7 mouse cellular contexts compared by ENCODE assay signal in the genomic region with DNA sequence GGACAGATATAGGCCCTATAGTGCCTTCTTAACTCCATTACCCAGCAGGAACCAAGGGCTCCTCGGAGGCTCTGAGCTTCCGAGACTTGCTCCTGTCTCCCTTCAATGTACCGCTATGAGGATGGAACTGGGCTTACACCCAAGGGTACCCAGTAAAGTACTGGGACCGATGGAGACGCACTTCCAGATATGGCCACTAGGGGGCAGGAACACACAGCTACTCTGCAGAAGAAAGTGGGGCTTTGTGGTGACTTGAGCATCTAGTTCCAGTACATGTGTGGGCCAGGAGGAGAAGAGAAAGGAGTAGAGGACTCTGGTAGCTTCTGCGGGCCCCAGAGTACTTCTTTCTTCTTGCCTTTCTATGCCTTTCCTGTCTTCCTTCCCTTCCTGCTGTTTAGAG.
DNase-seq lines count a peak whose midpoint lies in the region; ATAC-seq and TF ChIP-seq lines count a peak whose summit lies in the region.
"Not testable (repeated sequence)": the region's sequence is repeated elsewhere in the genome, so short reads cannot be mapped to it uniquely, and the experiment has no call there.

No protein-coding gene starts in this region.

- H3K27me3 ChIP-seq in CH12.LX (replicated peaks); kidney, adult 2 months (replicated peaks; ENCODE audit: control insufficient read depth, insufficient read depth, low read length): not testable (repeated sequence)

- H3K4me1 ChIP-seq in CH12.LX (ENCODE audit: control insufficient read depth in 1 of 2, insufficient read depth in 2 of 2): peaks cover 2 to 27% of the 10 kb centered on the region in 2 experiments; a peak in 3 of 4 replicates
- H3K4me1 ChIP-seq in kidney, adult 2 months (ENCODE audit: control insufficient read depth, insufficient read depth, low read length); lung, adult 2 months (ENCODE audit: control insufficient read depth, insufficient read depth, low read length): not testable (repeated sequence)

- not testable (repeated sequence) for H3K4me2 ChIP-seq in CH12.LX (ENCODE audit: insufficient read depth, low read depth, poor library complexity, severe bottlenecking)

- ATAC-seq in activated CD4-positive, CD25-positive, alpha-beta regulatory T cell, adult 4 months: peak; percentile 52

- not testable (repeated sequence) for H3K9ac ChIP-seq in CH12.LX (ENCODE audit: insufficient read depth, low read depth)

- not testable (repeated sequence) for TF ChIP-seq EP300 in CH12.LX (IDR thresholded peaks at IDR 0.05; ENCODE audit: low read length)

- not testable (repeated sequence) for DNase-seq in CH12.LX (ENCODE audit: extremely low read depth)
- DNase-seq in cerebellum, adult 9-11 months: peak; percentile 49
- DNase-seq in heart, adult 11 months: peak; percentile 84
- DNase-seq in kidney, adult 2 months: peak; percentile 7
- DNase-seq in lung, adult 2 months: peak; percentile 9
- DNase-seq in ovary, postnatal 14 days (ENCODE audit: low spot score): peak; percentile 5

- not testable (repeated sequence) for H3K27ac ChIP-seq in CH12.LX (ENCODE audit: insufficient read depth, low read depth); kidney, adult 2 months (ENCODE audit: insufficient read depth, low read depth, low read length)

- in situ Hi-C loops in CH12.LX (cut with MboI; ENCODE audit: low pct_ligation_motif_present, low pct_unique_long_range_greater_than_20kb, low sequenced_read_pairs): not testable (repeated sequence)

- not testable (repeated sequence) for H3K36me3 ChIP-seq in CH12.LX (replicated peaks in 1 of 2; ENCODE audit: control insufficient read depth in 1 of 2, insufficient read depth in 1 of 2, low read length in 1 of 2); kidney, adult 2 months (ENCODE audit: control insufficient read depth, insufficient read depth, low read length)

- H3K79me2 ChIP-seq in CH12.LX (replicated peaks; ENCODE audit: control insufficient read depth, extremely low read depth, insufficient read depth, poor library complexity, severe bottlenecking): not testable (repeated sequence)

- peak; percentile 47 to 63 for TF ChIP-seq CTCF in CH12.LX (conservative IDR thresholded peaks at IDR 0.05 in 1 of 2, IDR thresholded peaks at IDR 0.05 in 1 of 2; ENCODE audit: low read depth in 2 of 2, low read length in 2 of 2)
- peak; percentile 62 for TF ChIP-seq CTCF in kidney, adult 2 months (conservative IDR thresholded peaks at IDR 0.05; ENCODE audit: insufficient read depth, insufficient read length, low read depth, low read length)
- peak; percentile 41 for TF ChIP-seq CTCF in lung, adult 2 months (IDR thresholded peaks at IDR 0.05; ENCODE audit: insufficient read depth, low read length)

- H3K4me3 ChIP-seq in CH12.LX (replicated peaks in 1 of 3; ENCODE audit: low read depth in 2 of 3, low read length in 2 of 3, poor library complexity in 1 of 3); kidney, adult 2 months (ENCODE audit: insufficient read depth, low read depth, low read length); lung, adult 2 months (replicated peaks; ENCODE audit: extremely low read depth, low read depth, low read length): not testable (repeated sequence)

- not testable (repeated sequence) for TF ChIP-seq POLR2A in CH12.LX (IDR thresholded peaks at IDR 0.05; ENCODE audit: low read depth, low read length); kidney, adult 2 months (IDR thresholded peaks at IDR 0.05; ENCODE audit: low read depth, low read length); lung, adult 2 months (IDR thresholded peaks at IDR 0.05; ENCODE audit: borderline replicate concordance, extremely low read depth, low read depth, low read length)

- H3K9me3 ChIP-seq in CH12.LX (replicated peaks; ENCODE audit: low read length): not testable (repeated sequence)

- peak; percentile 51 for TF ChIP-seq RAD21 in CH12.LX (IDR thresholded peaks at IDR 0.05; ENCODE audit: low read depth, low read length)

- dilution Hi-C loops in CH12.LX (cut with MboI; ENCODE audit: extremely low pct_ligation_motif_present, extremely low pct_unique_long_range_greater_than_20kb, low sequenced_read_pairs): not testable (repeated sequence)

- 40% methylated on average over 6 of the region's 6 CpGs for WGBS in kidney, adult 2 months
- WGBS in lung, adult 2 months: 36% methylated on average over 6 of the region's 6 CpGs

TF ChIP-seq in CH12.LX, 34 proteins besides CTCF, POLR2A, EP300 and RAD21:
- TF ChIP-seq SMC3 (IDR thresholded peaks at IDR 0.05; ENCODE audit: low read depth, low read length): peak; percentile 54
